Mouse (Mus musculus) heart, adult 9 months (tissue): ENCODE measurements at regions not wholly inside any gene's neighbourhood (a gene's known extent, or its start where the extent isn't known, plus 50 kb on each side); places are given as distances from the start of the nearest gene placed in this dataset.
A peak's percentile ranks its signal among the peaks of the same experiment; 100 is the strongest.
"Not testable (repeated sequence)": the region's sequence is repeated elsewhere in the genome, so short reads cannot be mapped to it uniquely, and the experiment has no call there.

Source experiments
- DNase-seq, 2 experiments: peaks; one replicate each; pipeline ENCODE4 v3.0.0; 2022; ENCODE audit warnings: low spot score in 2 of 2

DNA sequence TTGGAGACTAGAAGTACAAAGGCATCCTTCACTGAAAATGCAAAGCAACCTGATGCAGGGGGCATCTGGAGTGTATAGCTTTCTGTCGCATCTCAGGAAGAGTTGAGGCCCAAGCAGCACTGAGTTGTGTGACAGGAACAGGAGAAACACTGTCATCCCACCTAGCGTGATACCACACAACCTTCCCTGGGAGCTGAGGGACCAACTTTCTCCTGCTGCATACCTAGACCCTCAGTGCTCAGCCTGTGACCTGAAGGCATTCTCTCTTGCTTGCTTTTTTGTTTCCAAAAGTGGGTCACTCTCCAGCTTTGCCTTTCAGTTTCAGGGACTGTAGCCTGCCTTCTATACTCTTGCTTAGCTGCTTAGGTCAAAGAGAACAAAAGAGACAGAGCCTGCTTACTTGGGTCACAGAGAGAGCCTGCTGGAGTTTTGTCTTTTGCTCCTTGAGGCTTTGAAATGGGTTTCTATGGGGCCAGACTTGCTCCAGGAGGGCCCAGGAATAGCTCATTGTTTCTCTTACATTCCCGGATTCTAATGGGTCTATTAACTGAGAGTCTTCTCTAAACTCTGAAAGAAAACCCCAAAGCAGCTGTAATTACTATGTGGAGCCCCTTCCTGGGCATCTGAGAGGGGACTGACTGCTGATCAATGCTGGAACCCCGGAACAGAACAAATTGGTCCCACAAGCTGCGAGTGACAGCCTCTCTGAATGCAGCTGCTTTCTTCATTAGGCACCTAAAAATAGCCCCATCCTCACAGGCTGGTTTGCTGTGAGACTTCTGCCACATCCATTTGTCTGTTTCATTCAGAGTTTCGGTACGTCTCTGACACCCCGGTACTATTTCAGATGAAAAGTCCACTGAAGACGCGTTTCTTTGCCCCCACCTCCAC is 73.9 kb upstream of the Atxn1 start:
- no peak for DNase-seq

GRCm38 (mm10) chr13:46032281-46032680 is 67.5 kb upstream of the Atxn1 start:
- DNase-seq = no peak

DNA sequence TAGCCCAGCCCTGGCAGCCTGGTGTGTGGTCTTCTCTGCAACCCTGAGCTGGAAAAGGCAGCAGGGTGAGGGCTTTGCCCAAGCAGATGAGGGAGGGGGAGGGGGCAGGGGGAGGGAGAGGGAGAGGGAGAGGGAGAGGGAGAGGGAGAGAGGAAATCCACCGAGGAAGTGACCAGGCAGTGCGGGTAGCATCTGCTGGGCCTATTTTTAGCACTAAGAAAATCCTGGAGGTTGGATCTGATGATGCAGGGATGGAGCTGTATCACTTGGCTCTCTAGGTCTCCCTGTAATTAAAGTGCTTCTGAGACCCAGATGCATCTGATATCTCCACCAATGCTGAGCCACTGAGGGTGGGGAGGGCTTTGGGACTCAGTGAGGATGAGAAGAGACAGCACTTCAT is 61.2 kb upstream of the Atxn1 start:
- DNase-seq = no peak

GRCm38 (mm10) chr13:46023630-46024041 is 58.8 kb upstream of the Atxn1 start:
- DNase-seq = no peak

- DNase-seq = no peak
Observed at GRCm38 (mm10) chr13:46023187-46023586, 58.4 kb upstream of the Atxn1 start.

GRCm38 (mm10) chr13:46020945-46021835 is 56.4 kb upstream of the Atxn1 start:
- DNase-seq = peak; percentile 21 to 41

DNA sequence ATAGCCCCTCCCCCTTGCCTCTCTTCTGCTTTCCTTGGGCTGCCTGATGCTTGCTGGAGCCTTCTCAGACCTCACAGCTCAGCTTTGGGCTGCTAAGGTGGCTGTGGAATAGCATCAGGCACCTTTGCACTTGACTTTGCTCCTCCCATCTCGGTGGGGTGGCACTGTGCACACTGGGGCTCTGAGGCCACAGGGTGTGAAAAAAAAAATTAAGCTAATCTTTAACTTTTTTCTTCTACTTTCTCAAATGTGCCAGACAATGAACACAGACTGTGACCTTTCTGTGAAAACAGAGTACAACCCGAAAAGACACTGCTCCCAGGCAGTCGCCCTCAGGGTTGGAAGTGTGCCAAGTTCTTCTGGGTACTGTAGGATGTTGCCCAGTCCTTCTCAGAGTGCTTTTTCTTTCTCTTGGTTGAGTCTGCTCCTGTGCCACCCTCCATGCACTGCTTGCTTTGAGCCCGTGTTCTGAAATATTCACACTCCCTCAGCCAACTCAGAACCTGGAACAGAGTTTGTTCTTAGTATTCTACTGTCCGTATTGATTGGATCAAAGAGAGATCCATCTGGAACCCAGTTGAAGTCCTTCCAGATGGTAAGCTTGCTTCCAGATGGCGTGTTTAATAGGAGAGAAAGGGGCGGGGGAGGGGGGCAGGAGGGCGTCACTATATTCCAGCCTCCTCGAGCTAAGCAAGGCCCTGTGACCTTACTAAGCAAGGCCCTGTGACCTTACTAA is 54.8 kb upstream of the Atxn1 start:
- no peak for DNase-seq

DNA sequence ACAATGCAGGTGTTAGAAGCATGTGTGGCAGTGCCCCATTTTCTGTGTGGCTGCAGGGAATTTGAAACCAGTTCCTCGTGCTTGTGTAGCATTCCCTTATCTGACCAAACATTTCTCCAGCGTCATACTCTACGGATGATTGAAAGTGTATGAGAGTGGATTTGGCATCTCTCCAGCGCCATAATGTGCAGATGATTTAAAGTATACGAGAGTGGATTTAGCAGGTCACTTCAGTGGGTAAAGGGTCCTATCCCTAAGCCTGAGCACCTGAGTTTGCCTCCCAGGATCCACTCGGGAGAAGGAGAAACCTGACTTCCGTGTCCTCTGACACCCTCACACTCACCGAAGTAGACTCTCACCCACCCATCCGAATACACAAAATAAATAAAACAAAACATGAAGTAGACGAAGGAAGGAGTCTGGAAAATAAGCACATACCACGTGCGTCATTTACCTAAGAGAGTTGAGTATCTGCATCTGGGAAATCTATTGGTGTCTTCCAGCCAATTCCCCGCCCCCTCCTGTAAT is 54.2 kb upstream of the Atxn1 start:
- DNase-seq = no peak

DNA sequence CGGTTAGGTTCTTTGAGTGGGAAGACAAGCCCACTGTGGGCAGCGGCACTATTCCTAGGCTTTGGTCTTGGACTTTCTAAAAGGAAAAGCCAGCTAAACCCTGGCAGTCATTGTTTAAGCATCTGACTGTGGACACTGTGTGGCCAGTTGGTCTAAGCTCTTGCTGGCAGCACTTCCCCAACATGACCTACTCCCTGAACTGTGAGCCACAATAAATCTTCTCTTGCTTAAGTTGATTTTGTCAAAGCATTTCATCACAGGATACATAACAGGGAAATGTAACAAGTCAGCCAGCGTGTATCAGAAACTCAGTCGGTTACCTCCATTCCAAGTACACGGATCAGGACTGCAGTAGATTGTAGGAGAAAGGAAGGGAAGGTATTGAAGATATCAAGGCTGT is 52.9 kb upstream of the Atxn1 start:
- no peak for DNase-seq

DNA sequence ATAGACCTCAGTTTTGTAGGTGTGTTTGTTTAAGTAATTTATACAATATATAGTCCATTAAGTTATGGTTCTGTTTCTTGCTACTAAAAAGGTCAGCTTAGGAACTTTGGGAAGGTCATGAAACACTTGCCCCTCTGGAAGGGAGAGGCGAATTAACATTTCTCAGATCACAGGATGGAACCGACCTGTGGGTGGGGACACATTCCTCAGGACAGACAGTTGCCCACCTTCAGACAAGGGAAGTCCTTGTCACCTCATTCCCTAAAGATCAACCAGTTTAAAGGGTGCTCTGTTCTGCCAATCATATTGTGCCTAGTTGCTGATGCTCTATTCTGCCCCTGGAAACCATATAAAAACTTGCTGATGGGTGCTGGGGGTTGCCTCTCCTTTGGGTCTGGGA is 52.2 kb upstream of the Atxn1 start:
- DNase-seq = not testable (repeated sequence)

DNA sequence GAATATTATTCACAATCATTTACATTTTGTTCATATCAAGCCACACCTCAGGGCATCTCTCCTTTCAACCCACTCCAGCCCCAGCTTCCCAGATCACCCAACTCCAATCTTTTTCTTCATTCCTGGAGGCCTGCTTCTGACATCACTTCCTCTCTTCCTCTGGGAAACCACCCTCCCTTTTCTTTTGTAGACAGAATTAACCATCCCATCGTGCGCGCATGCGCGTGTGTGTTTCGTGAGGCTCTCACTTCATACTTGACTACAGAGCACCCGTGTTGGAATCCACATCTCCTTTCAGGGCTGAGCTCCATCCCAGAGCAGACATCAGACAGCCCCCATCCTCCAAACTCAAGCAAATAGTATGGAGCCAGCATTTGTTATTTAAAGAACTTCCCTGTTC is 50.4 kb upstream of the Atxn1 start:
- DNase-seq = no peak

DNA sequence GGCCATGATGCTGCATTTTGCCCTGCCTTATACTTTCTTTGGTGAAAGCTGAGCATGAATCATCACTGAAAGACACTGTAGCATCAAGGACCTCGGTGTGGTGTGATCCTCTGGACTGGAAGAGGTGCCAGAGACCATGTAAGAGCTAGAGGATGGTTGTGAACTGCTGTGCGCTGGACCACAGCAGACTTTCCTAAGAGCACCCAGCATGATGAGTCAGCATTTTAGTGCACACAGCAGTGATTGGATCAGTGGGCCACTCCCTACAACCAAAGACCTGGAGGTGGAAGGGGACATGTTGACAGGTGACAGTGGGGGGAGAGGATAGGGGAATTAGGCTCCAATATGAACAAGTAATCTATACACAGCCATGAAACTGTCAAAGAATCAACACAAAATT is 49.8 kb upstream of the Atxn1 start:
- DNase-seq = no peak
